20 mouse cellular contexts compared by ENCODE assay signal in genomic region chr6:94561346-94561745, GRCm38 (mm10).
A peak's percentile ranks its signal among the peaks of the same experiment; 100 is the strongest.
DNase-seq lines count a peak whose midpoint lies in the region; ATAC-seq and TF ChIP-seq lines count a peak whose summit lies in the region.
"Had no signal": no experiment of that assay in that cellular context is flagged by ENCODE, and none has a peak within 500 bp of the region (broad histone marks: within the 10 kb centered on the region; RNA-seq: fewer than 3 reads in every experiment).

No protein-coding gene starts in this region.

- H3K27me3 ChIP-seq in heart, adult 2 months (ENCODE audit: control insufficient read depth, insufficient read depth, low read length), result no peaks in the 10 kb centered on the region
- no peaks in the 10 kb centered on the region for H3K27me3 ChIP-seq in midbrain, embryonic 11.5 days (ENCODE audit: control insufficient read depth, insufficient read depth, low read length)
- H3K27me3 ChIP-seq in midbrain, embryonic 10.5 days (ENCODE audit: low read depth, poor library complexity, severe bottlenecking), result no peaks in the 10 kb centered on the region
- no peaks in the 10 kb centered on the region for H3K27me3 ChIP-seq in kidney, adult 2 months (replicated peaks; ENCODE audit: control insufficient read depth, insufficient read depth, low read length)
- H3K27me3 ChIP-seq: embryonic facial prominence, embryonic 12.5 days; forebrain, embryonic 13.5 days; forebrain, embryonic 15.5 days; Patski had no signal

- no peak overlapping the region for H3K4me2 ChIP-seq in midbrain, embryonic 11.5 days
- H3K4me2 ChIP-seq: embryonic facial prominence, embryonic 12.5 days; forebrain, embryonic 13.5 days; forebrain, embryonic 15.5 days had no signal

- no peaks in the 10 kb centered on the region for H3K9me3 ChIP-seq in midbrain, embryonic 11.5 days (ENCODE audit: control insufficient read depth, low read length)
- H3K9me3 ChIP-seq in midbrain, embryonic 10.5 days (replicated peaks), result no peaks in the 10 kb centered on the region
- H3K9me3 ChIP-seq: embryonic facial prominence, embryonic 10.5 days; embryonic facial prominence, embryonic 12.5 days; forebrain, embryonic 13.5 days; forebrain, embryonic 15.5 days had no signal

- no peaks in the 10 kb centered on the region for H3K4me1 ChIP-seq in heart, adult 2 months (ENCODE audit: control insufficient read depth, insufficient read depth, low read length)
- no peaks in the 10 kb centered on the region for H3K4me1 ChIP-seq in midbrain, embryonic 11.5 days (ENCODE audit: control insufficient read depth, insufficient read depth, low read length)
- H3K4me1 ChIP-seq in midbrain, embryonic 10.5 days, result peaks cover 6% of the 10 kb centered on the region
- no peaks in the 10 kb centered on the region for H3K4me1 ChIP-seq in kidney, adult 2 months (ENCODE audit: control insufficient read depth, insufficient read depth, low read length)
- H3K4me1 ChIP-seq: embryonic facial prominence, embryonic 12.5 days; forebrain, embryonic 13.5 days; forebrain, embryonic 15.5 days had no signal

- peak; percentile 29 for DNase-seq in heart, adult 11 months
- DNase-seq in heart, adult 2 months, result no peak
- peak; percentile 60 for DNase-seq in midbrain, embryonic 11.5 days (ENCODE audit: low spot score, missing footprints)
- no peak for DNase-seq in midbrain, embryonic 10.5 days (ENCODE audit: low spot score)
- peak; percentile 82 for DNase-seq in adipocyte (ENCODE audit: low spot score)
- no peak for DNase-seq in kidney, adult 2 months
- DNase-seq: adrenal gland, adult 8-10 months; adrenal gland, postnatal 14 days; adrenal gland, postnatal 36 days; cerebellum, adult 11-12 months; cerebellum, adult 2 months; cerebellum, adult 9-10 months; cerebellum, postnatal 25 days; forebrain, postnatal 0 days had no signal

- no peak overlapping the region for H3K9ac ChIP-seq in heart, adult 2 months (ENCODE audit: low read depth, low read length)
- H3K9ac ChIP-seq in midbrain, embryonic 11.5 days (ENCODE audit: low read length), result no peak overlapping the region
- H3K9ac ChIP-seq: embryonic facial prominence, embryonic 12.5 days; forebrain, embryonic 13.5 days; forebrain, embryonic 15.5 days; forebrain, postnatal 0 days had no signal

- no peak for ATAC-seq in midbrain, embryonic 11.5 days (ENCODE audit: low FRiP score)
- ATAC-seq: activated CD4-positive, CD25-positive, alpha-beta regulatory T cell, adult 4 months; forebrain, embryonic 13.5 days; forebrain, embryonic 15.5 days; forebrain, postnatal 0 days; Patski had no signal

- intact Hi-C loops in heart, adult 2 months (cut with DNase I), result no loop called here

- TF ChIP-seq CTCF in heart, adult 2 months (IDR thresholded peaks at IDR 0.05), result no peak
- no peak for TF ChIP-seq CTCF in kidney, adult 2 months (conservative IDR thresholded peaks at IDR 0.05; ENCODE audit: insufficient read depth, insufficient read length, low read depth, low read length)

- H3K79me2 ChIP-seq in heart, adult 2 months (replicated peaks; ENCODE audit: control insufficient read depth, insufficient read depth, low read length), result no peaks in the 10 kb centered on the region

- TF ChIP-seq EP300 in heart, adult 2 months (IDR thresholded peaks at IDR 0.05; ENCODE audit: insufficient read depth, low read depth, low read length), result no peak

- H3K27ac ChIP-seq in heart, adult 2 months, result no peak overlapping the region
- H3K27ac ChIP-seq in midbrain, embryonic 11.5 days (ENCODE audit: low read depth, low read length), result no peak overlapping the region
- H3K27ac ChIP-seq in midbrain, embryonic 10.5 days (replicated peaks), result no peak overlapping the region
- no peak overlapping the region for H3K27ac ChIP-seq in kidney, adult 2 months (ENCODE audit: insufficient read depth, low read depth, low read length)
- H3K27ac ChIP-seq: embryonic facial prominence, embryonic 10.5 days; embryonic facial prominence, embryonic 12.5 days; forebrain, embryonic 13.5 days; forebrain, embryonic 15.5 days had no signal

- no peaks in the 10 kb centered on the region for H3K36me3 ChIP-seq in heart, adult 2 months (ENCODE audit: control insufficient read depth, insufficient read depth, low read length)
- no peaks in the 10 kb centered on the region for H3K36me3 ChIP-seq in midbrain, embryonic 11.5 days (ENCODE audit: control insufficient read depth, insufficient read depth, low read length)
- no peaks in the 10 kb centered on the region for H3K36me3 ChIP-seq in midbrain, embryonic 10.5 days
- no peaks in the 10 kb centered on the region for H3K36me3 ChIP-seq in kidney, adult 2 months (ENCODE audit: control insufficient read depth, insufficient read depth, low read length)
- H3K36me3 ChIP-seq: embryonic facial prominence, embryonic 10.5 days; embryonic facial prominence, embryonic 12.5 days; forebrain, embryonic 15.5 days had no signal

- H3K4me3 ChIP-seq in heart, adult 2 months, result no peak overlapping the region
- H3K4me3 ChIP-seq in midbrain, embryonic 11.5 days (ENCODE audit: low read depth, low read length), result no peak overlapping the region
- no peak overlapping the region for H3K4me3 ChIP-seq in midbrain, embryonic 10.5 days
- no peak overlapping the region for H3K4me3 ChIP-seq in kidney, adult 2 months (ENCODE audit: insufficient read depth, low read depth, low read length)
- H3K4me3 ChIP-seq: embryonic facial prominence, embryonic 10.5 days; embryonic facial prominence, embryonic 12.5 days; forebrain, embryonic 13.5 days; forebrain, embryonic 15.5 days had no signal

- no peak for TF ChIP-seq POLR2A in heart, adult 2 months (IDR thresholded peaks at IDR 0.05; ENCODE audit: insufficient read depth, low read depth, low read length)
- TF ChIP-seq POLR2A in kidney, adult 2 months (IDR thresholded peaks at IDR 0.05; ENCODE audit: low read depth, low read length), result no peak

- WGBS in heart, adult 2 months, result 73% methylated on average over 1 of the region's 1 CpGs
- WGBS in midbrain, embryonic 11.5 days, result 79% methylated on average over 1 of the region's 1 CpGs
- 80% methylated on average over 1 of the region's 1 CpGs for WGBS in midbrain, embryonic 10.5 days
- 64% methylated on average over 1 of the region's 1 CpGs for WGBS in kidney, adult 2 months

Comparison
In these comparisons a context has a peak if more than half of its experiments do, and no peak if none do; other contexts are left out.
1. DNase-seq: peak in heart, adult 11 months (single experiment), midbrain, embryonic 11.5 days (single experiment) and adipocyte (single experiment); none in heart, adult 2 months (0 of 2), midbrain, embryonic 10.5 days (single experiment) and kidney, adult 2 months (single experiment).